Mouse (Mus musculus) skeletal muscle tissue, adult 2 months (tissue): ENCODE measurements around the gene Hps3.
A peak's percentile ranks its signal among the peaks of the same experiment; 100 is the strongest.

Source experiments
- DNase-seq: peaks from one replicate; pipeline ENCODE4 v3.0.0-alpha.2; 2012; ENCODE audit warnings: low read depth, low spot score

Hps3 gene

GRCm38 (mm10) chr3:20007275-20007674, 27.8 kb downstream of the Hps3 start:
- no peak for DNase-seq

DNA sequence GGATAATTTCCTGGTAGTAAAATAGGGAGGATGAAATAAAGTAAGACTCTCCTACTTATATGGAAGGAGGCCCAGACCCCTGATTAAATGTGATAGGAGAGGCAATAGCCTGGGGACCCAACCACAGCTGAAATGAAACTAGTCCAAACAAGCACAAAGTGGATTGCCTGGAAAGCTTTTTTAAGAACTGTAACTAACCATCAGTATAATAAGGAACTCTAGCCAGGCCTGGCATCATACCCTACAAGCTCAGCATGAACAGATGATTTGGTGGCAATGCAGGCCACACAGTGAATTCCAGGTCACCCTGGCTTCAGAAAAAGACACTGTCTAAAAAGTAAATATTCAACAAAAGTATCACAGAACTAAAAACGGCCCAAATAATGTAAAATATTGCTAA, 29.5 kb downstream of the Hps3 start:
- no peak for DNase-seq

GRCm38 (mm10) chr3:20004422-20004821, 30.7 kb downstream of the Hps3 start:
- no peak for DNase-seq

DNA sequence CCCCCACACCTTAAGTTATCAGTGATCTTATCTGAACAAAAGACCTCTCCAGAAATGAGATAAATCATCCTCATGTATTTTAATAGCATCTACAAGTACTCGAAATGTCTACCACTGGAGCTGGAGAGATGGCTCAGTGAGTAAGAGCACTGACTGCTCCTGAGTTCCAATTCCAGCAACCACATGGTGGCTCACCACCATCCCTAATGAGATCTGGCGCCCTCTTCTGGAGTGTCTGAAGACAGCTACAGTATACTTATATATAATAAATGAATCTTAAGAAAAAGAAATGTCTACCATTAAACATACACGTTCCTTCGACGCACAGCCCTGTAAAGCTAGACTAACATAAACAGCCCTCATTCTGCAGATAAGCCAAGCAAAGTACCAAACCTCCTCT, 32.3 kb downstream of the Hps3 start:
- DNase-seq, result no peak

GRCm38 (mm10) chr3:20000806-20001205, 34.3 kb downstream of the Hps3 start:
- DNase-seq, result no peak

DNA sequence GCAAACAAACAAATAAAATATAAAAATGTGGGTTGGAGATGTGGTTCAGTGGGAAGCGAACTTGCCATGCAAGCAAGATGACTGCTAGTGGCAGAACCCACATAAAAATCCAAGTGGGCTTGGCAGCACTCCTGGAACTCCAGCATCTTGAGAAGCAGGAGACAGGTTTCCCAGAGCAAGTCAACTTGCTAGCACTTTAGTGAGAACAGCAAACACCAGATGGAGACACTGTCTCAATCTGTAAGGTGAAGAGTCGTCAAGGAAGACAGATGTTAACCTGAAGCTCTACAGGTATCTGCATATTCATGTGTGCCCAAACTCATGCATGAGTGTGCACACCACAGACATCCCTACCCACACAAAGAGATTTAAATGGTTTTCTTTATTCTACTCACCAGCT, 35.6 kb downstream of the Hps3 start:
- DNase-seq, result no peak

DNA sequence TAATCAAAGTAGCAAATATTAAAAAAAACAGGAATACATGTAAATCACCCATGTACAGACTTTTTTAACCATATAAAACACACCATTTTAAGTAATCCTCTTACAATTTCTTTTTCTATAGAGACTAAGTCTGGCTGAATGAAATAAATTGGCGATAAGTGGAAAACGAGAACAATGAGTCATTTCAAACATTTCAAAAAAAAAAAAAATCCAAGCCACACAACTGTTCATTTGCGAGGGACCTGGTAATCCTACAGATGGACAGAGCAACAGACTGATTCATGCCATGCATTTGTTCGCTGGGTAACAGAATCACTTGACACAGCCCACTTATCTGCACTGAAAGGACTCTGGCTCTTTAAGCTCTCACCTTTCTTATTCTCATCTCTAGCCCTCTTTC, 42.7 kb downstream of the Hps3 start:
- DNase-seq, result no peak

- DNase-seq, result no peak
Measured at GRCm38 (mm10) chr3:19990031-19990430, 45.1 kb downstream of the Hps3 start.

- DNase-seq, result no peak
Measured at GRCm38 (mm10) chr3:19986123-19986522, 49.0 kb downstream of the Hps3 start.

DNA sequence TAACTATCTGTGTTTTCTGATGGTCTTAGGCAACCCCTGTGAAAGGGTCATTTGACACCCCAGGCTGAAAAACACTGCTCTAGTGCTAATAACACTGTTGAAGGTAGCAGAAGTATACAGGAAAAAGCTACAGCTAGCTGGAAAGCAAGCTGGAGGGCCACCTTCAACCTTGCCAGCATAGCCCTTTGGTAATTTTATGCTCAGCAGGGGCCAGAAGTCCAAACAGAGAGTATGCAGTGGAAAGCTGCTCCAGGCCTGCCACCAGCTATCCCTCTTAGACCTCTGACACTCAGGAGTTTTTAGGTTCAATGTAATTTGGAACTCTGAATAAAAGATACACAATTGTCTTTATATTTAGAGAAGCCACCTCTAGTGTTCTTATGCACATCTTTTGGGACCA, 52.3 kb downstream of the Hps3 start:
- no peak for DNase-seq

DNA sequence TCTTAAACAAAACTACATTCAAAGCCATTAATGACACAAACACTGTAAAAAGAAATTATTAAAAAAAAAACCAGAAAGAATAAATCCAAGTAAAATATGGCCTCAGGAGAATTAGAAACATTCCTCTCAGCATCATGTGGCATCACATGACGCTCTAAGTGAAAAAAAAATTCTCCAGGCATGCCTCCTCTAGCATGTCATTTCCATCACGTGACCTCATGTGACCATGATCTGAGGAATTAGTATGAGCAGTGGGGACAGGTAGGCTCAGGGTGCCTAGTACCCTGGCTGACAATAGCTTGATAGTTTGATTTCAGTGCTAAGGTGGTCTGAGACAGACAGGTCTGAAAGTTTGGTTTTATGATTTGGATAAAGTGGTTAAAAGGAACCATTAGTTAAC, 54.0 kb downstream of the Hps3 start:
- no peak for DNase-seq

DNA sequence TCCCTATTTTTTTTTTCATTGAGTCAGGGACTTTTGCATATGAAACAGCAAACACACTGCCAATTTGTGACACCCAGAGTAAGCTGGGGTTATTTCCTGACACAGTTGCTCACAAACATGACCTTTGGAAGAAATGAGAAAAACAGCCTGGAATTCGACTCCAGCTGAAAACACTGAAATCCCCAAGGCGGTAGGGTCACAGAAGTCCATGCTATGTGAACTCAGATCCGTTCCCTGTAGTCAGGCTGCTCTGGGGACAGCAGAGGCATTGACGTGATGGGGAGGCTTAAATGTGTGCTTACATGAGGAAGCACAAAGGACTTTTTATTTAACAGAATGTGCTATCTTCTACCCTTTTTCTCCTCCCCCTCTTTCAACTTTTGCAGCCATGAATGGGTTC, 56.6 kb downstream of the Hps3 start:
- DNase-seq, result peak; percentile 49

GRCm38 (mm10) chr3:19966072-19966471, 69.0 kb downstream of the Hps3 start:
- no peak for DNase-seq

GRCm38 (mm10) chr3:19965239-19965638, 69.9 kb downstream of the Hps3 start:
- no peak for DNase-seq

- DNase-seq, result no peak
Measured at GRCm38 (mm10) chr3:19964625-19965188, 70.4 kb downstream of the Hps3 start.

GRCm38 (mm10) chr3:19962769-19963513, 72.2 kb downstream of the Hps3 start:
- no peak for DNase-seq

DNA sequence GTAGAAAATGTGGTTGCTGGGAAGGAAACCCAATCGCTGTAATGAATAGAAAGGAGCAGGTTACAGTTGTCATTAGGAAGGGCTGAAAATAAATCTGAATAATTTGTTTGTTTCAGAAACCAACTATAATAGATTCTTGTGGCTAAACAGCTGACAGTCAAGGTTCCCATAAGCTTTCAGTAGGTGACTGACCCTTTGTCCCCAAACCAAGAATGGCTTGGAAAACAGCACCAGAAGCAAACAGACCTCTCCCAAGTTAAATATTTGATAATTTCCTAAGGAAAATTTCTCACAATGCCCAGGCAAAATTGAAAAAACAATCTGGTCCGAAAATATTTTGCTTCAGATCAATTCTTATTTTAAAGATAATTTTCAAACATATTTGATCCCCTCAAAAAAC, 73.8 kb downstream of the Hps3 start:
- DNase-seq, result no peak

- DNase-seq, result no peak
Measured at GRCm38 (mm10) chr3:19960570-19961114, 74.5 kb downstream of the Hps3 start.

GRCm38 (mm10) chr3:19958983-19959382, 76.1 kb downstream of the Hps3 start:
- no peak for DNase-seq

- DNase-seq, result no peak
Measured at GRCm38 (mm10) chr3:19958031-19958430, 77.1 kb downstream of the Hps3 start.

- peak; percentile 21 for DNase-seq
Measured at GRCm38 (mm10) chr3:19956885-19957284, 78.2 kb downstream of the Hps3 start, which contains the start of gene Cp. Gene Cp, plus strand, starts transcription at chr3:19957054.

DNA sequence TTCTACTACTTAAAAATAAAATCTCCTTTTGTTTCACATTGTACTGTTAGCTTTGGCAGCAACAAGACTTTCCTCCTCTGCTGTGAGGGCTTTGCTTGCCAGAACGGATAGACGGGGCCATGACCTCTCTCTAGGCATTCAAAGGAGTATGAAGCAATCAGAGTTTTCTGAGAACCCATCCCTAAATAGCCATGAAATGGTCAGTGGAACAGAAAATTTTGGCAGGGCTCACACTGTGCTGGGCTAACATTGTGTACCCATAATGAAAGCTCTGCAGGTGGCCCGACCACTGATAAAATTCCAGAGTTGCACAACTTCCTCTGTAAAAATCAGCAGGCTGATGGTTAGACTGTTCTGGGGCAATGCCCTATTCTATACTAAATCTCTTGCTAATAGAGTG, 81.2 kb downstream of the Hps3 start:
- DNase-seq, result peak; percentile 84

DNA sequence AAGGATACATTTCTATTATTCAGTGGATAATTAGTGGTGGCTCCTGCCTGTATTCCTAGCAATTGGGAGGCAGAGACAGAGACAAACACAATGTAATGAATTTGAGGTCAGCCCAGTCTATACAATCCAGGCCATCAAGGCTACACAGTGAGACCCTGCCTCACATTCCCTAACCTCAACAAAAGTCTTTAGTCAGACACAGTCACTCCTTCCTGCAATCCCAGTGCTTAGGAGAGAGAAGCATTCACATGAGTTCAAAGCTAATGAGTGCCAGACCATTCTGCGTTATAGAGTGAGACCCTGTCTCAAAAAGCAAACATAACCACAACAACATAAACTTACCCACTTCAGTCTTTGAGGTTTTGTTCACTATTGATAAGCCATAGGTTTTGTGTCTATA, 81.7 kb downstream of the Hps3 start:
- DNase-seq, result no peak
